Comparison of ENCODE assay signal across 15 mouse cellular contexts in genomic region chr13:45850181-45850974, GRCm38 (mm10).
DNase-seq lines count a peak whose midpoint lies in the region; ATAC-seq and TF ChIP-seq lines count a peak whose summit lies in the region.
"Had no signal": no experiment of that assay in that cellular context is flagged by ENCODE, and none has a peak within 500 bp of the region (broad histone marks: within the 10 kb centered on the region; RNA-seq: fewer than 3 reads in every experiment).

No protein-coding gene starts in this region.

- H3K27ac ChIP-seq in midbrain, embryonic 11.5 days (ENCODE audit: low read depth, low read length), result no peak overlapping the region
- H3K27ac ChIP-seq in midbrain, postnatal 0 days (ENCODE audit: low read depth, low read length), result no peak overlapping the region
- peak overlapping the region; percentile 83 for H3K27ac ChIP-seq in liver, embryonic 14.5 days
- H3K27ac ChIP-seq: heart, adult 2 months; hindbrain, embryonic 13.5 days; limb, embryonic 15.5 days; midbrain, embryonic 10.5 days; stomach, embryonic 15.5 days had no signal

- WGBS in midbrain, embryonic 11.5 days, result 78% methylated on average over 5 of the region's 5 CpGs
- 89% methylated on average over 5 of the region's 5 CpGs for WGBS in midbrain, postnatal 0 days
- WGBS in liver, embryonic 14.5 days (ENCODE audit: insufficient replicate concordance), result 29% methylated on average over 5 of the region's 5 CpGs

- TF ChIP-seq CTCF in midbrain, postnatal 0 days (IDR thresholded peaks at IDR 0.05), result no peak
- no peak for TF ChIP-seq CTCF in liver, embryonic 14.5 days (IDR thresholded peaks at IDR 0.05; ENCODE audit: low read depth)

- H3K4me2 ChIP-seq in midbrain, embryonic 11.5 days, result no peak overlapping the region
- no peak overlapping the region for H3K4me2 ChIP-seq in midbrain, postnatal 0 days (ENCODE audit: low read depth, low read length, poor library complexity, severe bottlenecking)
- peak overlapping the region; percentile 63 for H3K4me2 ChIP-seq in liver, embryonic 14.5 days (ENCODE audit: low read depth)
- H3K4me2 ChIP-seq: hindbrain, embryonic 13.5 days; limb, embryonic 15.5 days; stomach, embryonic 15.5 days had no signal

- no peaks in the 10 kb centered on the region for H3K9me3 ChIP-seq in midbrain, embryonic 11.5 days (ENCODE audit: control insufficient read depth, low read length)
- no peaks in the 10 kb centered on the region for H3K9me3 ChIP-seq in midbrain, postnatal 0 days (ENCODE audit: low read length)
- H3K9me3 ChIP-seq in liver, embryonic 14.5 days (ENCODE audit: control insufficient read depth, low read length), result no peaks in the 10 kb centered on the region
- H3K9me3 ChIP-seq: hindbrain, embryonic 13.5 days; limb, embryonic 15.5 days; midbrain, embryonic 10.5 days; stomach, embryonic 15.5 days had no signal

- DNase-seq in midbrain, embryonic 11.5 days (ENCODE audit: low spot score, missing footprints), result peak; percentile 69
- no peak for DNase-seq in midbrain, postnatal 0 days (ENCODE audit: low spot score)
- DNase-seq in T-cell, adult 2 months (ENCODE audit: low spot score), result peak; percentile 43
- DNase-seq in liver, embryonic 14.5 days (ENCODE audit: low read depth in 3 of 3, low spot score in 3 of 3), result no peak
- DNase-seq in gastrocnemius, adult 8-10 months (ENCODE audit: low spot score in 2 of 2), result no peak
- DNase-seq in left cerebral cortex, adult 9 months (ENCODE audit: low spot score in 2 of 2), result no peak
- no peak for DNase-seq in cerebellum, postnatal 25 days
- DNase-seq: heart, adult 2 months; kidney, adult 9 months; right cerebral cortex, adult 18-20 months had no signal

- no peaks in the 10 kb centered on the region for H3K36me3 ChIP-seq in midbrain, embryonic 11.5 days (ENCODE audit: control insufficient read depth, insufficient read depth, low read length)
- H3K36me3 ChIP-seq in midbrain, postnatal 0 days (ENCODE audit: insufficient read depth, low read length), result no peaks in the 10 kb centered on the region
- H3K36me3 ChIP-seq in liver, embryonic 14.5 days (replicated peaks; ENCODE audit: control insufficient read depth, insufficient read depth, low read depth), result no peaks in the 10 kb centered on the region
- H3K36me3 ChIP-seq: hindbrain, embryonic 13.5 days; limb, embryonic 15.5 days; midbrain, embryonic 10.5 days; stomach, embryonic 15.5 days had no signal

- TF ChIP-seq EP300 in liver, embryonic 14.5 days (IDR thresholded peaks at IDR 0.05; ENCODE audit: low read depth), result 0 out of 2 replicates have a peak, but pooled peaks have one; percentile 13

- no peaks in the 10 kb centered on the region for H3K4me1 ChIP-seq in midbrain, embryonic 11.5 days (ENCODE audit: control insufficient read depth, insufficient read depth, low read length)
- no peaks in the 10 kb centered on the region for H3K4me1 ChIP-seq in midbrain, postnatal 0 days (ENCODE audit: insufficient read depth, low read length)
- peaks cover 54 to 59% of the 10 kb centered on the region in 2 experiments for H3K4me1 ChIP-seq in liver, embryonic 14.5 days (replicated peaks; ENCODE audit: control insufficient read depth in 2 of 2, insufficient read depth in 2 of 2, low read length in 1 of 2)
- H3K4me1 ChIP-seq: limb, embryonic 15.5 days; midbrain, embryonic 10.5 days; stomach, embryonic 15.5 days had no signal

- ATAC-seq in midbrain, embryonic 11.5 days (ENCODE audit: low FRiP score), result no peak
- ATAC-seq in midbrain, postnatal 0 days (ENCODE audit: low FRiP score), result no peak
- no peak for ATAC-seq in liver, embryonic 14.5 days (ENCODE audit: insufficient read depth)
- ATAC-seq: forebrain, embryonic 16.5 days had no signal

- H3K4me3 ChIP-seq in midbrain, embryonic 11.5 days (ENCODE audit: low read depth, low read length), result no peak overlapping the region
- no peak overlapping the region for H3K4me3 ChIP-seq in midbrain, postnatal 0 days (ENCODE audit: low read depth, low read length)
- H3K4me3 ChIP-seq in liver, embryonic 14.5 days (ENCODE audit: insufficient read depth in 1 of 2, low read depth in 2 of 2, low read length in 2 of 2), result no peak overlapping the region
- H3K4me3 ChIP-seq: heart, adult 2 months; hindbrain, embryonic 13.5 days; limb, embryonic 15.5 days; midbrain, embryonic 10.5 days; stomach, embryonic 15.5 days had no signal

- no peaks in the 10 kb centered on the region for H3K27me3 ChIP-seq in midbrain, embryonic 11.5 days (ENCODE audit: control insufficient read depth, insufficient read depth, low read length)
- H3K27me3 ChIP-seq in midbrain, postnatal 0 days (ENCODE audit: insufficient read depth, low read length), result no peaks in the 10 kb centered on the region
- no peaks in the 10 kb centered on the region for H3K27me3 ChIP-seq in liver, embryonic 14.5 days (ENCODE audit: control insufficient read depth, insufficient read depth, low read length)
- H3K27me3 ChIP-seq: hindbrain, embryonic 13.5 days; limb, embryonic 15.5 days; stomach, embryonic 15.5 days had no signal

- no peak overlapping the region for H3K9ac ChIP-seq in midbrain, embryonic 11.5 days (ENCODE audit: low read length)
- no peak overlapping the region for H3K9ac ChIP-seq in midbrain, postnatal 0 days (replicated peaks; ENCODE audit: low read length, poor library complexity, severe bottlenecking)
- peak overlapping the region; percentile 40; the same call in 1 of the 2 replicates for H3K9ac ChIP-seq in liver, embryonic 14.5 days (replicated peaks)
- H3K9ac ChIP-seq: hindbrain, embryonic 13.5 days; limb, embryonic 15.5 days; stomach, embryonic 15.5 days had no signal

Comparison
In these comparisons a context has a peak if more than half of its experiments do, and no peak if none do; other contexts are left out.
1. DNase-seq: peak in midbrain, embryonic 11.5 days (single experiment) and T-cell, adult 2 months (single experiment); none in midbrain, postnatal 0 days (single experiment), liver, embryonic 14.5 days (0 of 3), gastrocnemius, adult 8-10 months (0 of 2), left cerebral cortex, adult 9 months (0 of 2) and cerebellum, postnatal 25 days (0 of 2).